ENCODE assay signal across 23 mouse cellular contexts in the genomic region with DNA sequence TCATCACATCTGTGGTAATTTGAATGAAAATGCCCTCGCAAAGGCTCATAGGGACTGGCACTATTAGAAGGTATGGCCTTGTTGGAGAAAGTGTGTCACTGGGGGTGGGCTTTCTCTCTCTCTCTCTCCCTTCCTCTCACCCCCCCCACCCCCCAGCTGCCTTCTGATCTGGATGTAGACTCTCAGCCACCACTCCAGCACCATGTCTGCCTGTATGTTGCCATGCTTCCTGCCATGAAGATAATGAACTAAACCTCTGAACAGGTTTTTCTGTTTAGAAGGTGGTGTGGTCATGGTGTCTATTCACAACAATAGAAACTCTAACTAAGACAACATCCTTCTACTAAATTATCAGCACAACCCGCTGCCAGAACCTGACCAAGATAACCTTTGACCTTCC. TPM values are rescaled to one million over a fixed set of nuclear protein-coding genes. Genes with fewer than 3 reads are reported as not detected.
DNase-seq lines count a peak whose midpoint lies in the region; ATAC-seq lines count a peak whose summit lies in the region.
"Had no signal": no experiment of that assay in that cellular context is flagged by ENCODE, and none has a peak within 500 bp of the region (broad histone marks: within the 10 kb centered on the region; RNA-seq: fewer than 3 reads in every experiment).

No protein-coding gene starts in this region.

- H3K4me3 ChIP-seq in forebrain, embryonic 11.5 days (ENCODE audit: low read depth, low read length) = no peak overlapping the region
- no peak overlapping the region for H3K4me3 ChIP-seq in forebrain, embryonic 16.5 days (replicated peaks; ENCODE audit: low read length)
- H3K4me3 ChIP-seq in heart, embryonic 14.5 days (ENCODE audit: control insufficient read depth in 1 of 2, insufficient read depth in 1 of 2, low read depth in 1 of 2, low read length in 2 of 2) = no peak overlapping the region
- H3K4me3 ChIP-seq in midbrain, embryonic 10.5 days = no peak overlapping the region
- H3K4me3 ChIP-seq in midbrain, embryonic 16.5 days (ENCODE audit: low read depth, low read length) = no peak overlapping the region
- H3K4me3 ChIP-seq: embryonic facial prominence, embryonic 12.5 days; heart, adult 2 months; hindbrain, embryonic 12.5 days had no signal

- no peak overlapping the region for H3K4me2 ChIP-seq in forebrain, embryonic 11.5 days (ENCODE audit: low read depth, low read length, severe bottlenecking)
- no peak overlapping the region for H3K4me2 ChIP-seq in forebrain, embryonic 16.5 days (ENCODE audit: low read length)
- no peak overlapping the region for H3K4me2 ChIP-seq in heart, embryonic 14.5 days (ENCODE audit: low read length)
- H3K4me2 ChIP-seq in midbrain, embryonic 16.5 days (ENCODE audit: low read length) = no peak overlapping the region
- H3K4me2 ChIP-seq: embryonic facial prominence, embryonic 12.5 days; hindbrain, embryonic 12.5 days had no signal

- H3K36me3 ChIP-seq in forebrain, embryonic 11.5 days (ENCODE audit: control insufficient read depth, insufficient read depth, low read length) = no peaks in the 10 kb centered on the region
- H3K36me3 ChIP-seq in forebrain, embryonic 16.5 days (ENCODE audit: control insufficient read depth, insufficient read depth) = no peaks in the 10 kb centered on the region
- H3K36me3 ChIP-seq in heart, embryonic 14.5 days (ENCODE audit: control insufficient read depth, insufficient read depth, low read length) = no peaks in the 10 kb centered on the region
- no peaks in the 10 kb centered on the region for H3K36me3 ChIP-seq in midbrain, embryonic 10.5 days
- H3K36me3 ChIP-seq in midbrain, embryonic 16.5 days (ENCODE audit: control insufficient read depth, insufficient read depth, low read length) = no peaks in the 10 kb centered on the region
- H3K36me3 ChIP-seq: embryonic facial prominence, embryonic 12.5 days; hindbrain, embryonic 12.5 days had no signal

- no peak overlapping the region for H3K9ac ChIP-seq in forebrain, embryonic 11.5 days (ENCODE audit: low read length)
- no peak overlapping the region for H3K9ac ChIP-seq in forebrain, embryonic 16.5 days (replicated peaks; ENCODE audit: low read depth, low read length)
- no peak overlapping the region for H3K9ac ChIP-seq in heart, embryonic 14.5 days (ENCODE audit: low read length)
- no peak overlapping the region for H3K9ac ChIP-seq in midbrain, embryonic 16.5 days (ENCODE audit: low read depth, low read length)
- H3K9ac ChIP-seq: embryonic facial prominence, embryonic 12.5 days; hindbrain, embryonic 12.5 days had no signal

- WGBS in forebrain, embryonic 11.5 days = 67% methylated on average over 2 of the region's 2 CpGs
- WGBS in forebrain, embryonic 16.5 days = 59% methylated on average over 2 of the region's 2 CpGs
- WGBS in heart, embryonic 14.5 days = 39% methylated on average over 2 of the region's 2 CpGs
- WGBS in midbrain, embryonic 10.5 days = 66% methylated on average over 2 of the region's 2 CpGs
- WGBS in midbrain, embryonic 16.5 days = 72% methylated on average over 2 of the region's 2 CpGs

- DNase-seq in forebrain, embryonic 11.5 days (ENCODE audit: low spot score) = no peak
- no peak for DNase-seq in heart, postnatal 4 days
- DNase-seq in midbrain, embryonic 10.5 days (ENCODE audit: low spot score) = no peak
- DNase-seq in kidney, postnatal 10 days = no peak
- no peak for DNase-seq in right cerebral cortex, adult 2 months (ENCODE audit: low spot score in 2 of 2)
- DNase-seq: adrenal gland, postnatal 14 days; cerebellum, adult 11-12 months; cerebellum, adult 9-10 months; cerebellum, postnatal 25 days; gastrocnemius, postnatal 36 days; heart, adult 2 months; kidney, adult 11 months; kidney, adult 9 months had no signal

- peak overlapping the region; percentile 19; the same call in 1 of the 2 replicates for H3K27ac ChIP-seq in forebrain, embryonic 11.5 days (ENCODE audit: low read depth, low read length)
- H3K27ac ChIP-seq in forebrain, embryonic 16.5 days (ENCODE audit: low read length) = no peak overlapping the region
- H3K27ac ChIP-seq in heart, embryonic 14.5 days (replicated peaks in 1 of 2; ENCODE audit: control insufficient read depth in 1 of 2, insufficient read depth in 1 of 2, low read depth in 2 of 2, low read length in 2 of 2) = no peak overlapping the region
- peak overlapping the region; percentile 74; the same call in 1 of the 2 replicates for H3K27ac ChIP-seq in midbrain, embryonic 10.5 days (replicated peaks)
- H3K27ac ChIP-seq in midbrain, embryonic 16.5 days (ENCODE audit: low read length) = no peak overlapping the region
- H3K27ac ChIP-seq: embryonic facial prominence, embryonic 12.5 days; heart, adult 2 months; hindbrain, embryonic 12.5 days; hindbrain, postnatal 0 days had no signal

- H3K4me1 ChIP-seq in forebrain, embryonic 11.5 days (replicated peaks; ENCODE audit: control insufficient read depth, insufficient read depth, low read length) = peaks cover 9% of the 10 kb centered on the region
- H3K4me1 ChIP-seq in forebrain, embryonic 16.5 days (replicated peaks; ENCODE audit: control insufficient read depth, insufficient read depth, low read length) = peaks cover 20% of the 10 kb centered on the region
- peaks cover 0 to 9% of the 10 kb centered on the region in 2 experiments; a peak in 1 of 4 replicates for H3K4me1 ChIP-seq in heart, embryonic 14.5 days (ENCODE audit: control insufficient read depth in 2 of 2, insufficient read depth in 2 of 2, low read length in 2 of 2)
- H3K4me1 ChIP-seq in midbrain, embryonic 10.5 days = peaks cover 43% of the 10 kb centered on the region
- H3K4me1 ChIP-seq in midbrain, embryonic 16.5 days (ENCODE audit: control insufficient read depth, insufficient read depth, low read length) = no peaks in the 10 kb centered on the region
- H3K4me1 ChIP-seq: embryonic facial prominence, embryonic 12.5 days had no signal

- no peak for ATAC-seq in forebrain, embryonic 11.5 days (replicated peaks; ENCODE audit: low FRiP score)
- ATAC-seq in forebrain, embryonic 16.5 days = no peak
- peak; percentile 42; the same call in 1 of the 2 replicates for ATAC-seq in heart, embryonic 14.5 days (ENCODE audit: insufficient number of reproducible peaks, insufficient read depth, low FRiP score, low read depth)
- no peak for ATAC-seq in midbrain, embryonic 16.5 days
- ATAC-seq: activated CD4-positive, CD25-positive, alpha-beta regulatory T cell, adult 4 months; hindbrain, postnatal 0 days; Patski had no signal

- H3K27me3 ChIP-seq in forebrain, embryonic 11.5 days (ENCODE audit: control insufficient read depth, insufficient read depth, low read length) = no peaks in the 10 kb centered on the region
- no peaks in the 10 kb centered on the region for H3K27me3 ChIP-seq in forebrain, embryonic 16.5 days (replicated peaks; ENCODE audit: control insufficient read depth, insufficient read depth, low read length)
- no peaks in the 10 kb centered on the region for H3K27me3 ChIP-seq in heart, embryonic 14.5 days (ENCODE audit: control insufficient read depth, insufficient read depth, low read length)
- H3K27me3 ChIP-seq in midbrain, embryonic 10.5 days (ENCODE audit: low read depth, poor library complexity, severe bottlenecking) = peaks cover 60% of the 10 kb centered on the region
- no peaks in the 10 kb centered on the region for H3K27me3 ChIP-seq in midbrain, embryonic 16.5 days (ENCODE audit: control insufficient read depth, insufficient read depth, low read depth, low read length)
- H3K27me3 ChIP-seq: embryonic facial prominence, embryonic 12.5 days; hindbrain, embryonic 12.5 days had no signal

- H3K9me3 ChIP-seq in forebrain, embryonic 11.5 days (ENCODE audit: control insufficient read depth, low read length) = no peaks in the 10 kb centered on the region
- no peaks in the 10 kb centered on the region for H3K9me3 ChIP-seq in forebrain, embryonic 16.5 days (ENCODE audit: control insufficient read depth, low read length)
- no peaks in the 10 kb centered on the region for H3K9me3 ChIP-seq in heart, embryonic 14.5 days (ENCODE audit: control insufficient read depth, low read length)
- peaks cover 10% of the 10 kb centered on the region; the same call in 1 of the 2 replicates for H3K9me3 ChIP-seq in midbrain, embryonic 10.5 days (replicated peaks)
- H3K9me3 ChIP-seq in midbrain, embryonic 16.5 days (replicated peaks; ENCODE audit: control insufficient read depth, low read length, poor library complexity, severe bottlenecking) = no peaks in the 10 kb centered on the region
- H3K9me3 ChIP-seq: embryonic facial prominence, embryonic 12.5 days; hindbrain, embryonic 12.5 days had no signal

RNA-seq across cellular contexts. Expression of a gene that starts 48.5 kb away (rescaled TPM):
- 5.5 TPM in 2 replicates for polyA plus RNA-seq in forebrain, embryonic 11.5 days (2014; fragmentation: Nextera tagmentation; extraction: Ambion mirVana)
- polyA plus RNA-seq in forebrain, embryonic 16.5 days (2015; fragmentation: Nextera tagmentation; extraction: Ambion mirVana) = 4.1 and 4.4 TPM in 2 replicates
- polyA plus RNA-seq in heart, embryonic 14.5 days (2014; fragmentation: Nextera tagmentation; extraction: Ambion mirVana) = not detected in 2 replicates
- under 1 TPM in 1 of 2 experiments, not detected in 1; 0.07 TPM for total RNA-seq in heart, postnatal 4 days (2021)
- polyA plus RNA-seq in midbrain, embryonic 10.5 days (2016; fragmentation: Nextera tagmentation; extraction: Ambion mirVana) = 0.33 and 0.66 TPM in 2 replicates
- polyA plus RNA-seq in midbrain, embryonic 16.5 days (2015; fragmentation: Nextera tagmentation; extraction: Ambion mirVana) = 2.7 and 3.0 TPM in 2 replicates
- total RNA-seq: CH12.LX; gastrocnemius, postnatal 36 days; heart, adult 2 months; heart, postnatal 25 days had no signal
- polyA plus RNA-seq: Patski had no signal

Comparison
In these comparisons a context has a peak if more than half of its experiments do, and no peak if none do; other contexts are left out.
1. H3K27ac ChIP-seq: peak in forebrain, embryonic 11.5 days (single experiment) and midbrain, embryonic 10.5 days (single experiment); none in forebrain, embryonic 16.5 days (single experiment), heart, embryonic 14.5 days (0 of 2) and midbrain, embryonic 16.5 days (single experiment).